ENCODE assay signal across 8 mouse cellular contexts in the genomic region with DNA sequence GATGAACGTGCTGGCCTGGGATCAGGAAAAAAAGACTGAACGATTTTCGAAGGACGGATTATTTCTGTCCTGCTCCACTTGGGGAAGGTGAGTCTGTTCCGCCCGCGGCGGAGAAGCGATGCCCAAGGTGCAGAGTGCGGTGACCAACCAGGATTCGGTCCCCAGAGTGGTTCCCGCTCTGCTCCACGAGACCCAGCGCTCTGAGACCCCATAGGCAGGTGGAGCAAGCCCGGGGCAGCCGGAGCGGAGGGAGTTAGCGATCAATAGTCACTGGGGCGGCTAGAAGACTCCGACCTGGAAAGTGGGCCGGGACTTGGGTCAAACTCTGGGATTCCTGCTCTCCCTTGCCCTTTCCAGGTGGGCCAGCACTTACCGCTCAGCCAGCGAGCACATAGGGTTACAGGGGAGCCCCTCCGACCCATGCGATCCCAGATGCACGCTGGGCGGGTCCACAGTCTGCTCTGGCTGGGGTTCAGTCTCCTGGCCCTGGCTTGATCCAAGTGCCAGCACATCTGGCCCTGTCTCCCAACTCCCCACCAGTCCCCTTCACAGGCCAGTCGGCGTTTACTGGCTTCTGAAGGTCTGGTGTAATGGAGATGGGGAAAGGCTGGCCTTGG. TPM values are rescaled to one million over a fixed set of nuclear protein-coding genes. Genes with fewer than 3 reads are reported as not detected.
DNase-seq lines count a peak whose midpoint lies in the region; ATAC-seq and TF ChIP-seq lines count a peak whose summit lies in the region.

No protein-coding gene starts in this region.

- H3K36me3 ChIP-seq in lung, embryonic 14.5 days (ENCODE audit: insufficient read depth): no peaks in the 10 kb centered on the region
- H3K36me3 ChIP-seq in embryonic facial prominence, embryonic 15.5 days: 0 out of 2 replicates have a peak, but pooled peaks cover 3% of the 10 kb centered on the region
- H3K36me3 ChIP-seq in limb, embryonic 10.5 days: no peaks in the 10 kb centered on the region

- peak; percentile 11 for DNase-seq in lung, embryonic 14.5 days
- no peak for DNase-seq in lung, postnatal 4 days
- DNase-seq in limb, embryonic 10.5 days (ENCODE audit: low spot score): peak; percentile 57
- DNase-seq in ovary, postnatal 36 days (ENCODE audit: low spot score): no peak
- no peak for DNase-seq in ovary, adult 18-20 months (ENCODE audit: low spot score)
- DNase-seq in layer of hippocampus, adult 8-10 months (ENCODE audit: low spot score in 2 of 2): no peak

- no peaks in the 10 kb centered on the region for H3K9me3 ChIP-seq in lung, embryonic 14.5 days (ENCODE audit: low read depth, low read length)
- H3K9me3 ChIP-seq in embryonic facial prominence, embryonic 15.5 days (replicated peaks): no peaks in the 10 kb centered on the region
- no peaks in the 10 kb centered on the region for H3K9me3 ChIP-seq in limb, embryonic 10.5 days (replicated peaks)

- peaks cover 9% of the 10 kb centered on the region; the same call in 1 of the 2 replicates for H3K4me1 ChIP-seq in lung, embryonic 14.5 days (ENCODE audit: insufficient read depth)
- peaks cover 22% of the 10 kb centered on the region; the same call in 1 of the 2 replicates for H3K4me1 ChIP-seq in embryonic facial prominence, embryonic 15.5 days
- H3K4me1 ChIP-seq in limb, embryonic 10.5 days: peaks cover 21% of the 10 kb centered on the region
- peaks cover 12% of the 10 kb centered on the region for H3K4me1 ChIP-seq in olfactory bulb, adult 2 months (ENCODE audit: control insufficient read depth, insufficient read depth, low read length)

- peak; percentile 7; the same call in 1 of the 2 replicates for ATAC-seq in lung, embryonic 14.5 days (ENCODE audit: insufficient read depth)
- no peak for ATAC-seq in embryonic facial prominence, embryonic 15.5 days (ENCODE audit: insufficient number of reproducible peaks, low FRiP score, low TSS enrichment, low read depth)

- peaks cover 10% of the 10 kb centered on the region; the same call in 1 of the 2 replicates for H3K27me3 ChIP-seq in lung, embryonic 14.5 days (ENCODE audit: insufficient read depth, low read length)
- H3K27me3 ChIP-seq in embryonic facial prominence, embryonic 15.5 days: peaks cover 4% of the 10 kb centered on the region; the same call in 1 of the 2 replicates
- H3K27me3 ChIP-seq in limb, embryonic 10.5 days (ENCODE audit: low read depth, poor library complexity, severe bottlenecking): peaks cover 53% of the 10 kb centered on the region

- H3K4me3 ChIP-seq in lung, embryonic 14.5 days (ENCODE audit: low read depth, low read length): peak overlapping the region; percentile 46
- peak overlapping the region; percentile 49 for H3K4me3 ChIP-seq in embryonic facial prominence, embryonic 15.5 days (replicated peaks)
- H3K4me3 ChIP-seq in limb, embryonic 10.5 days: peak overlapping the region; percentile 48
- peak overlapping the region; percentile 21; the same call in 1 of the 2 replicates for H3K4me3 ChIP-seq in olfactory bulb, adult 2 months (ENCODE audit: insufficient read depth, low read depth, low read length)

- TF ChIP-seq CTCF in lung, embryonic 14.5 days (IDR thresholded peaks at IDR 0.05; ENCODE audit: low read depth): no peak
- no peak for TF ChIP-seq CTCF in olfactory bulb, adult 2 months (IDR thresholded peaks at IDR 0.05; ENCODE audit: insufficient read depth, low read depth, low read length)

- WGBS in lung, embryonic 14.5 days: 7% methylated on average over 29 of the region's 29 CpGs
- WGBS in embryonic facial prominence, embryonic 15.5 days: 6% methylated on average over 29 of the region's 29 CpGs
- 4% methylated on average over 29 of the region's 29 CpGs for WGBS in limb, embryonic 10.5 days
- WGBS in olfactory bulb, adult 2 months: 14% methylated on average over 29 of the region's 29 CpGs

- H3K27ac ChIP-seq in lung, embryonic 14.5 days (ENCODE audit: low read depth): no peak overlapping the region
- 0 out of 2 replicates have a peak overlapping the region, but pooled peaks have one; percentile 36 for H3K27ac ChIP-seq in embryonic facial prominence, embryonic 15.5 days (replicated peaks)
- peak overlapping the region; percentile 14; the same call in 1 of the 2 replicates for H3K27ac ChIP-seq in limb, embryonic 10.5 days
- H3K27ac ChIP-seq in olfactory bulb, adult 2 months (ENCODE audit: insufficient read depth, low read depth, low read length): no peak overlapping the region

- TF ChIP-seq POLR2A in olfactory bulb, adult 2 months (IDR thresholded peaks at IDR 0.05; ENCODE audit: insufficient read depth, low read depth, low read length): no peak

- peak overlapping the region; percentile 53 for H3K9ac ChIP-seq in lung, embryonic 14.5 days
- H3K9ac ChIP-seq in embryonic facial prominence, embryonic 15.5 days: peak overlapping the region; percentile 33

- peak overlapping the region; percentile 90 for H3K4me2 ChIP-seq in lung, embryonic 14.5 days
- peak overlapping the region; percentile 79 for H3K4me2 ChIP-seq in embryonic facial prominence, embryonic 15.5 days (replicated peaks)

RNA-seq across cellular contexts. Expression of a gene that starts 1.4 kb away (rescaled TPM):
- 7.7 and 7.9 TPM in 2 replicates for polyA plus RNA-seq in lung, embryonic 14.5 days (2014; fragmentation: Nextera tagmentation; extraction: Ambion mirVana)
- 14.1 and 15.5 TPM in 2 replicates for polyA plus RNA-seq in embryonic facial prominence, embryonic 15.5 days (2015; fragmentation: Nextera tagmentation; extraction: Ambion mirVana)
- 1.3 and 1.5 TPM in 2 replicates for polyA plus RNA-seq in limb, embryonic 10.5 days (2016; fragmentation: Nextera tagmentation; extraction: Ambion mirVana)
- not detected in 2 replicates for polyA plus RNA-seq in olfactory bulb, adult 2 months (2012; ENCODE audit: insufficient read depth, insufficient read length, low replicate concordance, missing spikeins)
- 1 to 10 TPM in 2 of 4 experiments, under 1 TPM in 2; 0.31 to 2.0 (median 1.2) TPM for total RNA-seq in layer of hippocampus, adult 8-10 months (2022)

Comparison
In these comparisons a context has a peak if more than half of its experiments do, and no peak if none do; other contexts are left out.
1. DNase-seq: peak in lung, embryonic 14.5 days (single experiment) and limb, embryonic 10.5 days (single experiment); none in lung, postnatal 4 days (0 of 2), ovary, postnatal 36 days (single experiment), ovary, adult 18-20 months (single experiment) and layer of hippocampus, adult 8-10 months (0 of 2).
2. H3K27ac ChIP-seq: peak in embryonic facial prominence, embryonic 15.5 days (single experiment) and limb, embryonic 10.5 days (single experiment); none in lung, embryonic 14.5 days (single experiment) and olfactory bulb, adult 2 months (single experiment).
3. Peak in every context shown above with its lines, with median percentiles within 50 percentile points of each other: H3K4me3 ChIP-seq.